Mouse (Mus musculus) midbrain, postnatal 0 days (tissue): ENCODE results near the gene Pik3r1. TPM values are rescaled to one million over a fixed set of nuclear protein-coding genes. Genes with fewer than 3 reads are reported as not detected.

Experiments used
- ATAC-seq: fragments of 200-750 bp; cut with Nextera tagmentation; 2 replicates; pipeline ENCODE4 v1.8.0; 2017; ENCODE audit warnings: moderate number of reproducible peaks, mild to moderate bottlenecking, moderate TSS enrichment, moderate library complexity; ENCODE audit not compliant: low FRiP score
- DNase-seq: peaks from one replicate; pipeline ENCODE4 v3.0.0-alpha.2; 2015; ENCODE audit warnings: low spot score
- H3K27ac ChIP-seq: fragments of 300-500 bp; sonication (generic); 2 replicates; pipeline ENCODE4 v1.5.1; 2014; ENCODE audit warnings: low read depth, mild to moderate bottlenecking, low read length, mixed read lengths
- H3K27me3 ChIP-seq: fragments of 300-500 bp; sonication (generic); 2 replicates; pipeline ENCODE4 v1.6.1; 2014; ENCODE audit warnings: low read length, control low read depth, mixed read lengths; ENCODE audit not compliant: insufficient read depth
- H3K36me3 ChIP-seq: fragments of 300-500 bp; sonication (generic); 2 replicates; pipeline ENCODE4 v1.6.1; 2014; ENCODE audit warnings: low read length, control low read depth, mixed read lengths; ENCODE audit not compliant: insufficient read depth
- H3K4me1 ChIP-seq: fragments of 300-500 bp; sonication (generic); 2 replicates; pipeline ENCODE4 v1.6.1; 2014; ENCODE audit warnings: mild to moderate bottlenecking, control low read depth, antibody characterized with exemption, low read length, mixed read lengths; ENCODE audit not compliant: insufficient read depth
- H3K4me2 ChIP-seq: fragments of 300-500 bp; sonication (generic); 2 replicates; pipeline ENCODE4 v1.6.1; 2014; ENCODE audit warnings: low read depth, mild to moderate bottlenecking, low read length, mixed read lengths; ENCODE audit not compliant: poor library complexity, severe bottlenecking
- H3K4me3 ChIP-seq: fragments of 300-500 bp; sonication (generic); 2 replicates; pipeline ENCODE4 v1.5.1; 2014; ENCODE audit warnings: low read depth, mild to moderate bottlenecking, low read length, moderate library complexity
- H3K9ac ChIP-seq: fragments of 300-500 bp; sonication (generic); replicated peaks from 2 replicates; pipeline ENCODE4 v1.6.1; 2014; ENCODE audit warnings: mild to moderate bottlenecking, low read length, moderate library complexity, mixed read lengths; ENCODE audit not compliant: poor library complexity, severe bottlenecking
- H3K9me3 ChIP-seq: fragments of 300-500 bp; sonication (generic); 2 replicates; pipeline ENCODE4 v1.6.1; 2016; ENCODE audit warnings: low read length, control low read depth
- CTCF ChIP-seq: IDR thresholded peaks from 2 replicates; pipeline ENCODE4 v1.5.1; 2016; ENCODE audit warnings: antibody characterized with exemption, mild to moderate bottlenecking
- WGBS: fragments of 180-500 bp; shearing (Covaris S2); extraction: QIAGEN DNeasy Blood & Tissue Kit; methylation state at CpG from one replicate; pipeline ENCODE4 v1.1.7; 2014; 5-methylcytosine and 5-hydroxymethylcytosine counted together
- polyA plus RNA-seq: library from polyadenylated mRNA; unstranded; fragments of >200 nt; fragmentation: Nextera tagmentation; extraction: Ambion mirVana; gene quantifications from 2 replicates; pipeline ENCODE4 v1.2.1, GENCODE M21; 2015
- total RNA-seq: library from RNA; depleted of rRNA; stranded (reverse); fragments of >200 nt; gene quantifications from 2 replicates; pipeline ENCODE4 v1.2.3, GENCODE M21; 2014

The Pik3r1 gene
- total and polyA plus RNA-seq, 2 experiments from 2014 or later: 54.4 to 99.2 TPM

GRCm38 (mm10) chr13:101732675-101733074 lies 35.3 kb downstream of the Pik3r1 start:
- no peaks in the 10 kb centered on the region for H3K9me3 ChIP-seq
- ATAC-seq (no peak), DNase-seq (no peak)
- no peak overlapping the region for H3K27ac ChIP-seq
- H3K27me3 ChIP-seq: no peaks in the 10 kb centered on the region
- peaks cover 4% of the 10 kb centered on the region; the same call in 1 of the 2 replicates for H3K4me1 ChIP-seq
- no peak overlapping the region for H3K9ac ChIP-seq
- no peak for TF ChIP-seq CTCF
- no peak overlapping the region for H3K4me3 ChIP-seq
- no peaks in the 10 kb centered on the region for H3K36me3 ChIP-seq
- WGBS: 85% methylated on average over 10 of the region's 10 CpGs
- no peak overlapping the region for H3K4me2 ChIP-seq

DNA sequence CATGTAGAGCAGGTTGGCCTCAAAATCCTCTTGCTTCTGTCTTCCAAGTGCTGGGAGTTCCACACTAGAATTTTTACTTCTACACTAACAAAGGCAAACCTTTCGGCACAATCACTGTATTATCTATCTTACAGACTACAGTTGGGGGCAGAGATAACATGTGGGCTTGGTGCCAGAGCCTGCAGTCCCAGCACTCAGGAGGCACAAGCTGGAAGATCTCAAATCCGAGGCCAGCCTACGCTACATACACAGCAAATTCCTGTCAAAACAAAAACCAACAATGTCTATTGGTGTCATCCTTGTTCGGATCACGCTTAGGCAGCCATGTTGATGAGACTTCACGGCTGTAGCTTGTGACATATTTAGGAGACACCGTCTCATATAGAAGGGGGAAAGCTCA lies 36.2 kb downstream of the Pik3r1 start:
- no peak for TF ChIP-seq CTCF

GRCm38 (mm10) chr13:101730351-101730750 lies 37.7 kb downstream of the Pik3r1 start:
- Histone ChIP-seq H3K27me3 (no peaks in the 10 kb centered on the region), H3K27ac (no peak overlapping the region), H3K4me2 (no peak overlapping the region), H3K36me3 (no peaks in the 10 kb centered on the region), H3K9ac (no peak overlapping the region), H3K4me3 (no peak overlapping the region), H3K9me3 (no peaks in the 10 kb centered on the region), H3K4me1 (peaks cover 4% of the 10 kb centered on the region; the same call in 1 of the 2 replicates)
- ATAC-seq (no peak), DNase-seq (no peak)
- WGBS: 75% methylated on average over 8 of the region's 8 CpGs
- no peak for TF ChIP-seq CTCF

More for the DNA sequence above, 36.2 kb downstream of the Pik3r1 start:
- Histone ChIP-seq H3K27me3 (no peaks in the 10 kb centered on the region), H3K9me3 (no peaks in the 10 kb centered on the region), H3K36me3 (no peaks in the 10 kb centered on the region), H3K9ac (no peak overlapping the region), H3K4me1 (peaks cover 4% of the 10 kb centered on the region; the same call in 1 of the 2 replicates), H3K4me3 (no peak overlapping the region), H3K27ac (no peak overlapping the region), H3K4me2 (no peak overlapping the region)
- DNase-seq (no peak), ATAC-seq (no peak)
- 86% methylated on average over 7 of the region's 7 CpGs for WGBS

- Histone ChIP-seq H3K27me3 (no peaks in the 10 kb centered on the region), H3K9me3 (no peaks in the 10 kb centered on the region), H3K36me3 (no peaks in the 10 kb centered on the region), H3K4me1 (peaks cover 4% of the 10 kb centered on the region; the same call in 1 of the 2 replicates), H3K4me3 (no peak overlapping the region), H3K4me2 (no peak overlapping the region), H3K27ac (no peak overlapping the region), H3K9ac (no peak overlapping the region)
- no peak for TF ChIP-seq CTCF
- ATAC-seq (peak; percentile 38; the same call in 1 of the 2 replicates), DNase-seq (no peak)
- WGBS: 60% methylated on average over 4 of the region's 4 CpGs
Observed at GRCm38 (mm10) chr13:101729248-101730055, 38.6 kb downstream of the Pik3r1 start.

GRCm38 (mm10) chr13:101728816-101729215 lies 39.2 kb downstream of the Pik3r1 start:
- 52% methylated on average over 7 of the region's 7 CpGs for WGBS
- no peak for ATAC-seq

GRCm38 (mm10) chr13:101728300-101728699 lies 39.7 kb downstream of the Pik3r1 start:
- H3K4me1 ChIP-seq: peaks cover 4% of the 10 kb centered on the region; the same call in 1 of the 2 replicates
- WGBS: 60% methylated on average over 3 of the region's 3 CpGs

More at GRCm38 (mm10) chr13:101728816-101729215, 39.2 kb downstream of the Pik3r1 start:
- Histone ChIP-seq H3K36me3 (no peaks in the 10 kb centered on the region), H3K4me3 (no peak overlapping the region), H3K4me1 (peaks cover 4% of the 10 kb centered on the region; the same call in 1 of the 2 replicates), H3K27ac (no peak overlapping the region), H3K9ac (no peak overlapping the region), H3K27me3 (no peaks in the 10 kb centered on the region), H3K4me2 (no peak overlapping the region), H3K9me3 (no peaks in the 10 kb centered on the region)
- peak; percentile 77 for TF ChIP-seq CTCF
- peak; percentile 74 for DNase-seq

More at GRCm38 (mm10) chr13:101728300-101728699, 39.7 kb downstream of the Pik3r1 start:
- TF ChIP-seq CTCF: no peak
- no peak overlapping the region for H3K4me3 ChIP-seq
- H3K9me3 ChIP-seq: no peaks in the 10 kb centered on the region
- H3K4me2 ChIP-seq: no peak overlapping the region
- no peak overlapping the region for H3K27ac ChIP-seq
- no peaks in the 10 kb centered on the region for H3K27me3 ChIP-seq
- DNase-seq (no peak), ATAC-seq (no peak)
- H3K9ac ChIP-seq: no peak overlapping the region
- H3K36me3 ChIP-seq: no peaks in the 10 kb centered on the region
